1 mouse cellular context compared by ENCODE assay signal in the genomic region with DNA sequence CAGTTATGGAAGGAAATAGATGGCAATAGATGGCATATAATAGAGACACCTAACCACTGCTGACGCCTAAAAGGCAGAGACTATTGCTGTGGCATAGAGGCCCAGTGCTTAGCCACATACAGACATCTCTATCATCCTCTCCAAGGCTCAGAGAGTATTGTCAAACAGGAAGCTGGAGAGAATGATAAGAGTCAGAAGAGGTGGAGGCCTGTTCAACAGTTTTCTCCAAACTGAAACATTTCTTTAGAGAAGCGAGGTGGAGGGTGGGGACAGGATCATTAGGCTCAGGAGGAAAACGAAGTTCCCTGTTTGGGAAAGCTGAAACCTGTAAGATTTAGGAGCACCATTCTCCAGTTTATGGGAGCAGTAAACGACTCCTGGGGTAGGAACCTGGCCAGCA.
A peak's percentile ranks its signal among the peaks of the same experiment; 100 is the strongest.
TF ChIP-seq lines count a peak whose summit lies in the region.

No protein-coding gene starts in this region.

TF ChIP-seq in MEL, 35 proteins besides CTCF, POLR2A, EP300 and RAD21 (continued from another document):
- TF ChIP-seq NELFE (IDR thresholded peaks at IDR 0.05; ENCODE audit: low read depth, low read length), result 0 out of 2 replicates have a peak, but pooled peaks have one; percentile 42
TF ChIP-seq in MEL: peak in this region for 12.
